Mouse (Mus musculus) gastrocnemius, postnatal 10 days (tissue): ENCODE measurements around the gene Gm20837. TPM values are rescaled to one million over a fixed set of nuclear protein-coding genes. Genes with fewer than 3 reads are reported as not detected.
"Not testable (repeated sequence)": the region's sequence is repeated elsewhere in the genome, so short reads cannot be mapped to it uniquely, and the experiment has no call there.

ENCODE experiments used
- DNase-seq: peaks from one replicate; pipeline ENCODE4 v3.0.0; 2021; ENCODE audit warnings: mixed read lengths
- long read RNA-seq, 2 experiments: library from polyadenylated mRNA; stranded (forward); transcript quantifications; one replicate each; pipeline ENCODE4 v2.0.0; 2021
- total RNA-seq, 2 experiments: library from RNA; stranded (reverse); gene quantifications; 2 replicates each; pipeline ENCODE4 v1.2.3; 2021

Gene Gm20837
- total RNA-seq, result not detected
- long read RNA-seq, experiment 1, result 0 reads
- long read RNA-seq, experiment 2, result 0 reads

GRCm38 (mm10) chrY:90400948-90401347, at the start of gene Gm20837:
Gene Gm20837, plus strand, starts transcription at chrY:90401248.
- not testable (repeated sequence) for DNase-seq
